Mouse (Mus musculus) MEL (cell line): ENCODE measurements at regions not wholly inside any gene's neighbourhood (a gene's known extent, or its start where the extent isn't known, plus 50 kb on each side); places are given as distances from the start of the nearest gene placed in this dataset.

Experiments
- DNase-seq: peaks from one replicate; pipeline ENCODE4 v3.0.0; 2011; ENCODE audit warnings: low read depth, low spot score
- H3K27ac ChIP-seq: 2 replicates; pipeline ENCODE4 v1.5.1; 2012; ENCODE audit warnings: low read depth, mild to moderate bottlenecking, control low read depth, low read length, moderate library complexity; ENCODE audit not compliant: control insufficient read depth
- H3K27me3 ChIP-seq, 2 experiments: fragments of 150-350 bp in 1 of 2; sonication (generic) in 1 of 2; 2 replicates each; pipeline ENCODE4 v1.6.1; 2012; ENCODE audit warnings: low read length in 2 of 2, mild to moderate bottlenecking in 2 of 2, improper control_type of control experiment in 1 of 2, moderate library complexity in 1 of 2; ENCODE audit not compliant: insufficient read depth in 2 of 2, control insufficient read depth in 1 of 2
- H3K36me3 ChIP-seq, 2 experiments: 2 replicates each; pipeline ENCODE4 v1.6.1; 2012 to 2014; ENCODE audit warnings: low read length in 2 of 2, improper control_type of control experiment in 1 of 2, inconsistent platforms in 1 of 2, mild to moderate bottlenecking in 1 of 2; ENCODE audit not compliant: insufficient read depth in 2 of 2, control insufficient read depth in 1 of 2
- H3K4me1 ChIP-seq, 2 experiments: fragments of 150-350 bp in 1 of 2; sonication (generic) in 1 of 2; 2 replicates each; pipeline ENCODE4 v1.6.1; 2012; ENCODE audit warnings: low read length in 2 of 2, improper control_type of control experiment in 1 of 2, mild to moderate bottlenecking in 1 of 2; ENCODE audit not compliant: insufficient read depth in 2 of 2, control insufficient read depth in 1 of 2
- H3K4me3 ChIP-seq, 2 experiments: fragments of 150-350 bp in 1 of 2; sonication (generic) in 1 of 2; 2 replicates each; pipeline ENCODE4 v1.5.1; 2012; ENCODE audit warnings: low read depth in 2 of 2, low read length in 2 of 2, mild to moderate bottlenecking in 2 of 2, moderate library complexity in 2 of 2, control low read depth in 1 of 2, improper control_type of control experiment in 1 of 2; ENCODE audit not compliant: control insufficient read depth in 1 of 2, insufficient read depth in 1 of 2
- H3K79me2 ChIP-seq: 2 replicates; pipeline ENCODE4 v1.6.1; 2012; ENCODE audit warnings: mild to moderate bottlenecking, low read length, moderate library complexity; ENCODE audit not compliant: control insufficient read depth, poor library complexity, insufficient read depth
- H3K9ac ChIP-seq: 2 replicates; pipeline ENCODE4 v1.6.1; 2012; ENCODE audit warnings: low read depth, mild to moderate bottlenecking, control low read depth, low read length, moderate library complexity; ENCODE audit not compliant: control insufficient read depth, poor library complexity, severe bottlenecking
- H3K9me3 ChIP-seq: fragments of 150-350 bp; sonication (generic); replicated peaks from 2 replicates; pipeline ENCODE4 v1.6.1; 2012; ENCODE audit warnings: mild to moderate bottlenecking, low read length, improper control_type of control experiment, moderate library complexity; ENCODE audit not compliant: insufficient read depth
- BHLHE40 ChIP-seq: IDR thresholded peaks from 2 replicates; pipeline ENCODE4 v1.6.1; 2012; ENCODE audit warnings: low read depth, mild to moderate bottlenecking, inconsistent platforms, low read length, improper control_type of control experiment, borderline replicate concordance
- CHD1 ChIP-seq: IDR thresholded peaks from 2 replicates; pipeline ENCODE4 v1.6.1; 2012; ENCODE audit warnings: low read depth, mild to moderate bottlenecking, inconsistent platforms, low read length, improper control_type of control experiment
- CTCF ChIP-seq, 3 experiments: IDR thresholded peaks in 2 of 3; conservative IDR thresholded peaks in 1 of 3; 2 replicates each; pipeline ENCODE4 v1.5.1; 2011 to 2012; ENCODE audit warnings: low read length in 3 of 3, low read depth in 2 of 3, mild to moderate bottlenecking in 2 of 3, improper control_type of control experiment in 1 of 3, inconsistent platforms in 1 of 3, mixed read lengths in 1 of 3, moderate library complexity in 1 of 3; ENCODE audit not compliant: control insufficient read depth in 1 of 3, insufficient read depth in 1 of 3, poor library complexity in 1 of 3, severe bottlenecking in 1 of 3
- E2F4 ChIP-seq: IDR thresholded peaks from 2 replicates; pipeline ENCODE4 v1.6.1; 2011; ENCODE audit warnings: low read depth, low read length, improper control_type of control experiment, borderline replicate concordance
- EP300 ChIP-seq, 2 experiments: IDR thresholded peaks; 2 replicates each; pipeline ENCODE4 v1.6.1; 2011; ENCODE audit warnings: improper control_type of control experiment in 2 of 2, low read length in 2 of 2, low read depth in 1 of 2, mild to moderate bottlenecking in 1 of 2
- GABPA ChIP-seq: IDR thresholded peaks from 2 replicates; pipeline ENCODE4 v1.6.1; 2012; ENCODE audit warnings: low read depth, mild to moderate bottlenecking, inconsistent platforms, low read length, improper control_type of control experiment, moderate library complexity
- JUND ChIP-seq: IDR thresholded peaks from 2 replicates; pipeline ENCODE4 v1.6.1; 2011; ENCODE audit warnings: low read depth, mild to moderate bottlenecking, improper control_type of control experiment, low read length
- MAX ChIP-seq: IDR thresholded peaks from 2 replicates; pipeline ENCODE4 v1.6.1; 2011; ENCODE audit warnings: low read length, improper control_type of control experiment
- MAZ ChIP-seq: IDR thresholded peaks from 2 replicates; pipeline ENCODE4 v1.6.1; 2012; ENCODE audit warnings: low read depth, mild to moderate bottlenecking, inconsistent platforms, low read length, improper control_type of control experiment
- MEF2A ChIP-seq: IDR thresholded peaks from 2 replicates; pipeline ENCODE4 v1.6.1; 2014; ENCODE audit warnings: low read depth, mild to moderate bottlenecking, inconsistent platforms, low read length, improper control_type of control experiment; ENCODE audit not compliant: poor library complexity, insufficient replicate concordance, severe bottlenecking; ENCODE audit errors: extremely low read depth
- MYC ChIP-seq: IDR thresholded peaks from 2 replicates; pipeline ENCODE4 v1.6.1; 2011; ENCODE audit warnings: low read depth, mild to moderate bottlenecking, low read length, improper control_type of control experiment, moderate library complexity
- NRF1 ChIP-seq: IDR thresholded peaks from 2 replicates; pipeline ENCODE4 v1.6.1; 2014; ENCODE audit warnings: low read depth, mild to moderate bottlenecking, inconsistent platforms, low read length, improper control_type of control experiment, moderate library complexity; ENCODE audit not compliant: poor library complexity, insufficient read depth, severe bottlenecking
- POLR2AphosphoS2 ChIP-seq: IDR thresholded peaks from 2 replicates; pipeline ENCODE4 v1.6.1; 2011; ENCODE audit warnings: low read length, improper control_type of control experiment
- POLR2AphosphoS5 ChIP-seq: IDR thresholded peaks from 2 replicates; pipeline ENCODE4 v1.6.1; 2012; ENCODE audit warnings: low read depth, borderline replicate concordance, mild to moderate bottlenecking, inconsistent platforms, low read length, moderate library complexity, mixed read lengths
- RAD21 ChIP-seq: IDR thresholded peaks from 2 replicates; pipeline ENCODE4 v1.6.1; 2011; ENCODE audit warnings: mild to moderate bottlenecking, low read depth, low read length, improper control_type of control experiment
- USF2 ChIP-seq, 2 experiments: IDR thresholded peaks; 2 replicates each; pipeline ENCODE4 v1.6.1; 2011 to 2012; ENCODE audit warnings: improper control_type of control experiment in 2 of 2, low read length in 2 of 2, borderline replicate concordance in 1 of 2, inconsistent platforms in 1 of 2, low read depth in 1 of 2, mild to moderate bottlenecking in 1 of 2; ENCODE audit not compliant: insufficient read depth in 1 of 2
- ZC3H11A ChIP-seq: IDR thresholded peaks from 2 replicates; pipeline ENCODE4 v1.6.1; 2012; ENCODE audit warnings: low read depth, mild to moderate bottlenecking, inconsistent platforms, low read length, improper control_type of control experiment
- ZKSCAN1 ChIP-seq: IDR thresholded peaks from 2 replicates; pipeline ENCODE4 v1.6.1; 2012; ENCODE audit warnings: low read depth, mild to moderate bottlenecking, inconsistent platforms, low read length, improper control_type of control experiment, moderate library complexity
- ZMIZ1 ChIP-seq: IDR thresholded peaks from 2 replicates; pipeline ENCODE4 v1.6.1; 2012; ENCODE audit warnings: low read depth, mild to moderate bottlenecking, inconsistent platforms, low read length, improper control_type of control experiment, moderate library complexity

DNA sequence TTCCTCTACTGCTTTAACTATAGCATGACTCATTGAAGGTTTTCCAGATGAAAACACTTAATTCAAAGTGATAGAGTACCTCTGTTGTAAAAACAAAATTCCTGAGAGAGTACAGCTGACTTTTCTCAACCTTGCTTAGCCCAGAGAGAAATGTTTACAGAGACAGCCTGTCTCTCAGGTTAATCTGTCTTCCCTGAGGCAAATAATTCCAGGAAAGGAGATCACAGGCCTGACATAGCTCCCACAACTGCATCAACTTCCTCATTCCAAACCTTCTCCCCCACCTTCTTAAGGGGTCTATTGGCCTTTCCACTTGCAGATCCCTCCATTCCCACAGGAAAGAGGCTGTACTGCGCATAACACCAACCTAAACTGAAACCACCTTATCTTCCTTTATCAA, 586.1 kb upstream of the Impad1 start:
- Histone ChIP-seq H3K27ac (no peak overlapping the region), H3K27me3 (no peaks in the 10 kb centered on the region), H3K79me2 (no peaks in the 10 kb centered on the region), H3K9ac (no peak overlapping the region), H3K4me1 (no peaks in the 10 kb centered on the region), H3K9me3 (no peaks in the 10 kb centered on the region), H3K4me3 (no peak overlapping the region), H3K36me3 (no peaks in the 10 kb centered on the region)
- TF ChIP-seq MAX (no peak), USF2 (IDR thresholded peaks at IDR 0.05; ENCODE audit: borderline replicate concordance in 1 of 2, insufficient read depth in 1 of 2, low read depth in 1 of 2, low read length in 2 of 2) (no peak), ZC3H11A (no peak), POLR2AphosphoS2 (no peak), E2F4 (no peak), ZMIZ1 (no peak), CTCF (IDR thresholded peaks at IDR 0.05 in 2 of 3, conservative IDR thresholded peaks at IDR 0.05 in 1 of 3; ENCODE audit: control insufficient read depth in 1 of 3, insufficient read depth in 1 of 3, low read depth in 2 of 3, low read length in 3 of 3, poor library complexity in 1 of 3, severe bottlenecking in 1 of 3) (no peak), RAD21 (no peak), EP300 (IDR thresholded peaks at IDR 0.05; ENCODE audit: low read depth in 1 of 2, low read length in 2 of 2) (no peak), JUND (no peak), NRF1 (no peak), BHLHE40 (no peak), POLR2AphosphoS5 (no peak), CHD1 (no peak)
- no peak for DNase-seq

DNA sequence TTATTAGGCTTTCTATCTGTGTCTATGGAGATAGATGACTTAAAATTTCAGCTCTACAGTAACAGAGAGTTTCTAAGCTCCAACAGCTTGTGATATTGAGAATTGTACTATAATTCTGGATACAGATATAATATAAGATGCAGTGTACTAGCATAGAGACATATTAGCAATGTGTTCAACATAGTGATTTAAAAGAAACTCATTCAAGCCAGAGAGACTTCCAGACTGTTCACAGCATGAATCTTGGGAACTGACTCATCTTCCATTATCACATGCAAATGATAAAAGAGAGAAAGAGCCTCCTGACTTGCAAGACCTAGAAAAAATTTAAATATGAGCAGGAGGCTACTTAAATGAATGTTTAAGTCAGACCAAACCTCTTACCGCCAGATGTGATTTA, 565.1 kb upstream of the Impad1 start:
- no peaks in the 10 kb centered on the region for H3K27me3 ChIP-seq
- no peaks in the 10 kb centered on the region for H3K9me3 ChIP-seq
- H3K79me2 ChIP-seq, result no peaks in the 10 kb centered on the region
- no peak for TF ChIP-seq MEF2A
- TF ChIP-seq BHLHE40, result no peak
- no peak for TF ChIP-seq GABPA
- no peak for TF ChIP-seq E2F4
- no peak for TF ChIP-seq MAZ
- TF ChIP-seq MYC, result no peak
- TF ChIP-seq RAD21, result no peak
- TF ChIP-seq ZKSCAN1, result no peak
- H3K4me3 ChIP-seq, result no peak overlapping the region
- no peaks in the 10 kb centered on the region for H3K4me1 ChIP-seq
- H3K9ac ChIP-seq, result no peak overlapping the region
- no peak for DNase-seq
- no peak overlapping the region for H3K27ac ChIP-seq
- H3K36me3 ChIP-seq, result no peaks in the 10 kb centered on the region
